Mouse (Mus musculus) spleen, embryonic (tissue): Measurements from ENCODE around the gene Usp29.

Source experiments
- CTCF ChIA-PET: fragments of 350-600 bp; sonication (Branson Sonifier 250); formaldehyde crosslinking; loops from one replicate; lab custom pipeline; 2022; lab: Charles Lee

Usp29 gene

DNA sequence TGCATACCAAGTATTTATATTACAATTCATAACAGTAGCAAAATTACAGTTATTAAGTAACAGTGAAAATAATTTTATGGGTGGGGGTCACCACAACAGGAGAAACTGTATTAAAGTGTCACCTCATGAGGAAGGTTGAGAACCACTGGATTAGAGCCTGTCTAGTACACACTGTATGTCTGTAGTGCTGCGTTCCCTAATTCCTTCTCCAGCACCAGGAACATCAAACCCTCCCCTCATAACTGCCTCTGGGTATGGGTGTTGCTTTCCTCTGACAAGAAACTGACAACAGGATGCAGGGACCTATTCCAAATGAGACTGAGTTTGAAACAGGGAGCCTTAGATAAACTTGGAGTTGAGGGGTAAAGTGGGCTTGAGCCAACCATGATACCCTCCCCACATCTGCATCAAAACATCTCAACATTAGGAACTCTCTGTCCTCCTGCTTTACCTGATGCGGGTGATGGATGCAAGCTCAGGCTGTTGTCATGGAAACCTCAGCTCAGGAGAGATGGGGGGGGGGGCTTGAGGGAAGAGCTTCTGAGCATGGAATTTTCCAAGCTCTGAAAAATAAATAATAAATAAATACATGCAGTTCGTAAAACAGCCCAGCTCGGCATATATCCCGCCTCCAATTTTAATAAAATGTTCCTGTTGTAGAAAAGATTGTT lies 86.5 kb downstream of the Usp29 start:
- CTCF ChIA-PET: no interaction called here

DNA sequence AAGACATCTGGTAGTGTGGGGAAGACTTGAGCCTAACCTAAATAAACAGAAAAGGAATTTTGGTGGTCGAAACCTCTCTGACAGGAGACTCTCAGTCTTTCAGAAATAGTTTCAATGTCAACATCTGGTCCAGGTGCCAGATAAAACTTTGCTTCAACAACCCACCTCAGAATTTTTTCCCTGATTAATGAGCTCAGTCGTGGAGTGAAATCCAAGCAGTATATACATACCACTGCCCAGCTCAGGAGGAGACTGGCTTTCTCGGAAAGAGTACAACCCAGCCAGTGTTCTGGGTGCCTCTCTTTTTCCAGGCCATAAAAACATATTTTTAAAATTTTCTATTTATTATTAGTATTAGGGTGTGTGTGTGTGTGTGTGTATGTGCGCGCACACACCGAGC lies 89.9 kb downstream of the Usp29 start:
- CTCF ChIA-PET: no interaction called here

DNA sequence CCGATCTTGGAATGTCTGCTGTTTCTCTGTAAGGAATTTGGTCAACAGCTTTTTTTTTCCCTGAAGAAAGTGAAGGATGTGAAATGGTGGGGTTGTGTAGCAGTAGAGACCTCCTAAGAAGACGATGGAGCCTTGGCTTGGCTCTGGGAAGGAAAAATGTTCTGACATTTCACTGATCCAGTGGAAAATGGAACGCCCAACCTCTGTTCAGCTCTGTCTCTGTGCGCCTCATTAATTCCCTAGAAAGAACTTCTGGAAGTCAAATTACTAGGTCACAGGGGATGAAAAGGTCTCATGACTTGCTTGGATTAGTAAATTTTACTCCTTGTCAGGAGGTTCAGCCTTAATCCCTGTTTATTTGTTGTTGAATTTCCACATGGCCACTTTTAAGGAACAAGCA lies 92.3 kb downstream of the Usp29 start:
- CTCF ChIA-PET: no interaction called here

DNA sequence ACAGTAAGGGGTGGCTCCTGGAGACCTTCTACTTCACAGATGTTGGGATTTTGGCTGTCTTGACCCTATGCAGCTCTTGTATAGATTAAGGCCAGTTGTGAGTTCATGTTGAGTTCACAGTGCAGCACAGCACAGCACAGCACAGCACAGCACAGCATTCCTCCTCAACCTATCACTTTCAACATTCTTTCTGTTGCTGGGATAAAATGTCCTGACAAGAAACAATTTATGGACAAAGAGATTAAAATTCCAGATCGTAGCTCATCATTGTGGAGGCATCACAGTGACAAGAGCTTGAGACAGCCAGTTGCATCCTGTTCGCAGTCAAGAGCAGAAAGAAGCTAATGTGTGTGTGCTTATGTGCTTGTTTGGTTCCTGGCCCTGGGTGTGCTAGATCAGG lies 93.3 kb downstream of the Usp29 start:
- CTCF ChIA-PET: no interaction called here

DNA sequence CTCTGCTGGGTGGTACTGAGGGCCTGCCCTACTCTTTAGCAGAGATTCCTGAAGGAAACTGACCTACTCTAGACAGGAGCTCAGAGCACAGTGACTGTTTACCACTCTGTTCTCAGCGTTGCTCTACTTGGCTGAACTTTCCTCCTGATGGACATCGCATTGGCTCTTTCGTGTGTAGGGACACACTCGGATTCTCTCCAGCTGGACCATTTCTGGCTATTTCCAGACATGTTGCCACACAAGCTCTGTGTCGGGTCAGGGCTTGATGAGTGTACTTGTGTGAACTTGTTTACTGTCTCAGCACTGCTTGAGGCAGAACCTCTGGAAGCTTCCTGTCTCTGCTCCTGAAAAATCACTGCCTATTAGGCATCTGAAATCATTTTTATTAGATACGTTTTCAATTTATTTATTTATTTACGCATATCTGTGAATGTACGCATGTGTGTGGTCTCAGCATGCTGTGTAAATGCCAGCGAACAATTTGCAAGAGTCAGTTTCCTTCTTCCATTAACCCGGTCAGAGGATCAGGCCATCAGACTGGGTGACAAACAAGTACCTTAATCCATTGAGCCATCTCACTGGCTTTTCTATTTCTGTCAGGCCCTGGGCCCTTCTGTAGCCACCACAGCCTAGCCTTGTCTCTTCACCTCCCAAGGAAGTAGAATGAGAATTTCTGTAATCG lies 95.7 kb downstream of the Usp29 start:
- CTCF ChIA-PET: no interaction called here

DNA sequence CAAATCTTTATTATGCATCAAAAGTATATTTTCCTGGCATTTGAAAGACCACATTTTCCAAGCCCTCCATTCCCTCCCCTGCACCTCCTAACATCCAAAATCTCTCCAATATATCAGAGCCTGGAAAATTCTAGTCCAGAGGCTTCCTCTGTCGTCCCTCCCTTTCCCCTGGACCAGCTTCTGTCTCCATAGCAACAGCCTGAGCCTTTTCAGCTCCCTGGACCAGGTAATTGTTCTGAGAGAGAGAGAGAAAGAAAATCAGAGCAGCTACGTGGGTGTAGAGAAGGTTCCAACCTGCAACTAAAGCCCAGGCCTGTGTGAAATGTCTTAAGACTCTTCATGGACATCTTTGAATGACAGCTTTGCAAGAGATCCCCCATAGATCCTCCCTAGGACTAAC lies 98.8 kb downstream of the Usp29 start:
- CTCF ChIA-PET: no interaction called here

DNA sequence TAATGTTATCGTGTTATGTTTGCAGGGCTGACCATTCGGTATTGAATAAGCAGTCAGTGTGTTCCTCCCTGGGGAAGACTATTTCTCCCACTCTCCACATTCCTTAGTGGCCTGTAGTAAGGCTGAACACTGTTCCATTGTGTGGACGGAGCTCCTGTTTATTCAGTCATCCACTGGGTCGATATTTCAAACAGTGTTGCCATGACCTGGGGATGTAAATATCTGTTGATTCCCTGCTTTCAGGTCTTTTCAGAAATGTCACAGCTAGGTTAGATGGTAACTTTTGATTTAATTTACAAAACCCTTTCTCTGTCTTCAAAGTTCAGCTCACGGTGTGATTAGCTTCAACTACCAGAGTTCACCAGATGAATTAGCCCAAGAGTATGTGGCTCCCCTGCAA lies 104.6 kb downstream of the Usp29 start:
- CTCF ChIA-PET: no interaction called here

DNA sequence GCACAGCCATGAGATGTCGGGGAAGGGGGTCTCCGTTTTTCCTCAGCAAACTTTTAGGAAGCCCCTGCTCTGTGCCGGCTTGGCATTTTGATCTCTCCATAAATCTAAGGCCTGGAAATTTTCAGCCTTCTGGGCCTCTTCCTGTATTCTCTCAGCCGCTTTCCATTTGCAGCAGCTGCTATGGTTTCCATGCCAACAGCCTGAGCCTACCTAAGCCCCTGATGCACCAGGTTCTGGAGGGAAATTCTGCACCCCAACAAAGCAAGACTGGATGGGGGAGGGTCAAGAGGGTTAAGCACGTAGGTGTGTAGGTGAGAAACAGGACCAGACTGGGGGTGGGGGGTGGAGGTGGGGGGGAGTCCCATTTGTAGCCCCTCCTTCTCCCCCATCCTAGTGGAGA lies 105.0 kb downstream of the Usp29 start:
- CTCF ChIA-PET: no interaction called here

DNA sequence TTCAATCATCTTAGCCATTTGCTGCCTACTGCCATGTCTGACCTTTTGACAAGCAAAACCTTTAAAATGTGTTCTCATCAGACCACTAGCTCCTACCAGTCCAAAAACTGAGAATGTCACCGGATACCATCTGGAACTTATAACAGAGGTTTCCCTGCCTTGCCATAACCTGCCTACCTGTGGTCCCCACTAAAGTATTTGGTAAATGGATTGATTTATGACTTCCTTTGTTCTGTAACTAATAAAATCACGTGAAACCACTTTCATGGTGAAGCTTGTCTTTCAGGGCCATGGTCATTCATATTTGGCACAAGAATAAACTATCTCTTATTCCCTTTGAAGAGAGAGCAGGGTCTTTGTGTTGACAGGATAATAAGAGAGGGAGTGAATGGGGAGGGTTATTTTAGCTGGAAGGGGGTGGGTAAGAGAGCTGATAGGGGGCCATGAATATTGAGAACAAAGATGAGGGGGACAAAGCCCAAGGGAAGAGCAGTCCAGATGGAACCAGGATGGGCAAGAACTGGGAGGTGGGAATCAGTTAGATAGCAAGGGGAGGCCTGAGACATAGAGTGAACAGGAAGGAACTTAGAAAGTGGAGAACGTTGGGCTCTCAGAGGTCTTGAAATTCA lies 107.0 kb downstream of the Usp29 start:
- CTCF ChIA-PET: no interaction called here

DNA sequence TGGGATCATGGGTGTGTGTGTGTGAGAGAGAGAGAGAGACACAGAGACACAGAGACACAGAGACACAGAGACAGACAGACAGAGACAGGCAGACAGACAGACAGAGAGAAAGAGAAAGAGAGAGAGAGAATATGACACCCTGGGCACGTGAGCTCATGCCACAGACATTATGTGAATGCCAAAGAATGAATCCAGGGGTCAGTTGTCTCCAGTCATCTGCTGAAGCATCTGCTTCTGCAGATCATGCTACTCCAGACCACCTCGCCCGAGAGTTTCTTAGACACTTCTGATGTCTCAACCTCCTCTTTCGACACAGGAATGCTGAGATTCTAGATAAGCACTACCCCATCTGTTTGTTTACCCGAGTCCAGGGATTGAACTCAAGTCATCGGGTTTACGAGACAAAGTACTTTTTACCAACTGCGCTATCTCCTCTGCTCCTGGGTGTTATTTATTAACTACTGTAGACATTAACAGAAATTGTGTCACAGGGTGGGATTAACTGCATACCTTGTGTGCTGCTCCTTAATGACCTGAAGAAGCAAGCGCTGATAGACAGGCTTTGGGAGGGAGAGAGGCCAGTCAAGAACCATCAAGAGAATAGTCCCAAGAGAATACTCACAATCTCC lies 107.7 kb downstream of the Usp29 start:
- CTCF ChIA-PET: no interaction called here

DNA sequence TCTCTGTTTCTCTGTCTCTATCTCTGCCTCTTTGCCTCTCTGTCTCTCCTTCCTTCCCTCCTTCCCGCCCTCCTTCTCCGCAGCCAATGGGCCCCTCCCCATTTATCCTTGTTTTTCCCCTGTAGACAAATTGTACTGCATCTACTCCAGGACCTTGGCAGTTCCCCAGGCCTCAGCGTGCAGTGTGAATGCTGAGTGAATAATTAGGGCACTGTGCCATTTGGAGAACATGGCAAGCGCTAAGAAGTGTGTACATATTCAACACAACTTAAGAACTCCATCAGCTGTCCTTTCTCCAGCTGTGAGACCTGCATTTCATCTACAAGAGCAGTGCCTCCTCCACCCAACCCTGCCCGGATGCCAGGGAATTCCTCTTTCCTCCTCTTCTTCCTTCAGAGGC lies 110.5 kb downstream of the Usp29 start:
- CTCF ChIA-PET: no interaction called here

DNA sequence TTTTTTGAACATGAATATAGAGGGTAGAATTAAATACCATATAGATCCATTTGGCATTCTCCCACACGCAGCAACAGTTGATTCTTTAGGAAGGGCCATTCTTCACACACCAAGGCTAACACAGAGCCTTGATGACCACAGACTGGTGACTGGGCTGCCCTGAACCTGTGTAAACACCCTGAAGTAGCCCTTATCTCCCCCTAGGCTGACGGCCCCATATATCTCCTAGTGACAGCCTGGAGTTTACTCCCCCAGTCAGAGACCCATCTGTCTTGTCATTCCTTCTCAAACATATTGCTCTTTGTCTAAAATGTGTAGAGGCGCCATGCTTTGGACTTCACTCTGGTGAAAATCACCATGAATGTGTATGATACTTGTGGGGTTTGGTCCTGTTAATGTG lies 119.1 kb downstream of the Usp29 start:
- CTCF ChIA-PET: no interaction called here

DNA sequence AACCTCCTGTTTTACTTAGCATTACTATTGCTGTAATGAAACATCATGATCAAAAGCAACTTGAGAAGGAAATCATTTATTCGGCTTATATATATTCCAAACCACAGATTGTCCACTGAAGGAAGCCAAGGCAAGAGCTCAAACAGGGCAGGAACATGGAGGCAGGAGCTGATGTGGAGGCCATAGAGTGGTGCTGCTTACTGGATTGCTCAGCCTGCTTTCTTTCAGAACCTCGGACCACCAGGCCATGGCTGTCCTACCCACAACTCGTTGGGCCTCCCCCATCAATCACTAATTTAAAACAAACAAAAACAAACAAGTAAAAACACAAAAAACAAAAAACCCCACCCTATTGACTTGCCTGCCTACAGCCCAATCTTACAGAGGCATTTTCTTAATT lies 119.9 kb downstream of the Usp29 start:
- CTCF ChIA-PET: no interaction called here

DNA sequence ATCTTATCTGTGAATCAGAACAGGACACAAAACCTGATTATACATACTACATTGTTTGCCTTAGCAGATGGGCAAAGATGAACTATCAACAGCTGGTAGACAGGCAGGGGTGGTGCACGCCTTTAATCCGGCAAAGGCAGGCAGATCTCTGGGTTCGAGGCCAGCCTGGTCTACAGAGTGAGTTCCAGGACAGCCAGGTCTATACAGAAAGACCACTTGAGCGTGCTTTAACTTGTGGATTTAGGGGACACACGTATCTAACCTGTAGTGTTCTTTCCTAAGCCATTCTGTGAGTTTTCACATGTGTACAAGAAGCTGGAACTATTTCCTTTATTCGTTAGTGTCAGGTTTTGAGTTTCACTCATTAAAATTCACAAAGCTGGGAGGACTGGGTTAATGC lies 120.9 kb downstream of the Usp29 start:
- CTCF ChIA-PET: no interaction called here

DNA sequence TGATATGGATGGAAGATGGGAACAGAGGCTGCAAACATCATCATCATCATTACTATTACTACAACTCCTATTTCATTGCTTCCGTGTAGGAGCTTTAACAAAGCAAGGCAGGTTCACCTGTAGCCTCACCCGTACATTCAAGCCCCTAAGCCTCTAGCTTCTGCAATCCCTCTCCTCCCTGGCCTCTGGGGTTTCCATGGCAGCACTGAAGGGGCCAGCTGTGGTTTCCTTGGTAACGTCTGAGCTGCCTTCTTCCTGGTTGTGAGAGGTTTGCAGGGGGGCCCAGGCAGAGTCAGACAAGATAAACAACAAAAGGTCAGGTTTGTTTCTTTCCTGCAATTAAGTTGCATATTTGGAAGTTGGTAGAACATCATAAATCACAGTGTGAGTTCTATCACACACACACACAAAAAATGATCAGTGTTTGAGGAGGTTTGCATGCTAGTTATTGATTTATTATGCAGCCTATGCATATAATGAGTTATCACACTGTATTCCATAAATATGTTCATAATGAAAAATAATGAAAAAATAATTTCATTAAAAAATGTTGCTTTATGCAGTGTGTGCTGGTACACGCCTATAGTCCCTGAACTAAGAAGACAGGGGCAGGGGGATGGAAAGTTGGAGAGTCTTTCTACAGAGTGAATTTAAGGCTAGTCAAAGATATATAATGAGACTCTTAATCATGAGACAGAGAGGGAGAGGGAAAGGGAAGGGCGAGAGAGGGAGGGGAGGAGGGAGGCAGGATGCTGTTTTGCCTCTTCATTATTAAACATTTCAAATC lies 121.5 kb downstream of the Usp29 start:
- CTCF ChIA-PET: no interaction called here

DNA sequence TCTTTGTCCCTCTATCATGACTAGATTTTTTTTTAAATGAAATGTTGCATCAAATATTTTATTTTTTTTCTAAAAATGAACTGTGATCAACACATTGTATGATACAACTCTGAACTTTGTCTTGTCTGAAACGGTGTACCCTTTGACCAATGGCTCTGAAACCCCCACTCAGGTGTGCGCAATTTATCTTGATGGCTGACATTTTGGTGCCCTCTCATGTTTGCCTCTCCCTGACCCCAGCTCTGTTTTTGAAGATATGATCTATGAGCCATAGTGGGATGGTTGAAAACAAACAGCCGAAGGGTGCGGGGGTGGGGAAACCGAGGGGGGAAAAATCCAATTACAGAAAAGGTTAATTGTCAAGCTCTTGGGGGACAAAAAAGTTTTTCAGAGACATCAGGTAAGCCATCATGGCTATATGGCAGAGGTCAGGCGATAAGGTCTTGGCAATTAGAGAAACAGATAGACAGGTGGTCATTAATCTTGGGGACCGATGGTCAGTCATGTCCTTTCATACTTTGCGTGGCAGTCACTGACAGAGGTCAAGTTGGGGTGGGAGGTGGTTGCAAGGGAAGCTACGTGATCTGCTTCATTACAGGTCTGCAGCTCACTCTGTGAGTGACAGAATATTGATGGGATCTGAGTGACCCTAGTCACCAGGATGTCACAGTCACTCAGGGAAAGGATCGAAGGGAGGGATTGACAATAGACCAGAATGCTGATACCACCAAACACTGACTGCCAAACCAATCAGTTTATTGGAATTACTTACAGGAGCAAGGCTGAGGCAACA lies 125.4 kb downstream of the Usp29 start:
- CTCF ChIA-PET: no interaction called here

DNA sequence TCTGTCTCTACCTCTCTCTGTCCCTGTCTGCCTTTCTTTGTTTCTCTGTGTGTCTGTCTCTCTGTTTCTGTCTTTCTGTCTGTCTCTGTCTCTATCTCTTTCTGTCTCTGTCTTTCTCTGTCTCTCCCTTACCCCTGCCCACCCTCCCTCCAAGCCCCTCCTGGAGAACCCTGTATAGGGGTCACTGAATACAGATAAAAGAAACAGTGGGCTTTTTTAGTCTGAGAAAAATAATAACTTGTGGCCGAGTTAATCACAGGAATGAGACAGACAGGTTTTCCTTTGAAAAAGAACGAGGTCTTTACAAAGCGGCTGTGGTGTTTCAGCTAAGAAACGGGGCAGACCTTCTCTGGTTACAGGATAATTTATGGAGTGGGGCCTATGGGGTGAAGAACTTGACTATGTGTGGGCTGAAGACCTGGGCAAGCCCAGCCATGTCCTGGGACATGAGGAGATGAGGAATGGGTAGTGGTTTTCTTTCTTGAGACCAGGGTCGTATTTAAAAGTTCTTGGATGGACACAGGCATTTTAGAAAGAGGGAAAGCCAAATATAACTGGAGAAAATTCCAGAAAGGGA lies 128.4 kb downstream of the Usp29 start:
- CTCF ChIA-PET: no interaction called here

DNA sequence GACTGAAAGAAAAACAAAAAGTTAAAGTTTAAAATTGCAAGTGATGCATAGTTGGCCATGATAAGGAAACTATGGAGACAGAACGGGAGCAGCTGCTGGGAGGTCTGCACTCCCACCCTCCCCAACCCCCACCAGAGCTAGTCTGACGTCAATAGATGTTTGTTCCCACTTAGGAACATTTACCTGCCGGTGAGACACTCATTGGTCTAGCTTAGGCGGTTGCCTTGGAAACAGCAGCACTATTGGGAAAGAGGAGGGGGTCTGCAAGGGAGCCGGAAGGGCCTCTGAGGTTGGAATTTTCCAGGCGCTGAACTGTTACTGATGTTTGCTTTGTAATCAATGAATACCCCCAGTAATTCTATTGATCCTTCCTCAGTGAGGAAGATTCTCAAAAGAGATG lies 130.3 kb downstream of the Usp29 start:
- CTCF ChIA-PET: no interaction called here

DNA sequence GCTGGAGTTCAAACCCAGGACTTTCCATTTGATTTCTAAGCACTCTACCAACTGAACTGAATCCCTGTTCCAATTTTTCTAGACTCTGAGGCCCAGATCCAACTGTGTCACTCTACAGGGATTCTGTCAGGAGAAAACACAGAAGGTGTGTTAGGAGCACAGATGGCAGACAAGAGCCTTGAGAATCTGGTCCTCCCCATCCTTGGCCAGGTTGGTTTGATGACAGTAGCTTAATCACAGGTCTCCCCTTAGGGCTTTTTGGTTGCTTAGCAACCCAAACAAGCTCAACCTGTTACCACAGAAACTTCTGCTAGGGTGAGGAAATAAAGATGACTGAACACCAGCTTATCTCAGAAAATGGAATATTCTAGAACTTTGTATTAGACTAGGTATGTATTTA lies 136.0 kb downstream of the Usp29 start:
- CTCF ChIA-PET: no interaction called here

DNA sequence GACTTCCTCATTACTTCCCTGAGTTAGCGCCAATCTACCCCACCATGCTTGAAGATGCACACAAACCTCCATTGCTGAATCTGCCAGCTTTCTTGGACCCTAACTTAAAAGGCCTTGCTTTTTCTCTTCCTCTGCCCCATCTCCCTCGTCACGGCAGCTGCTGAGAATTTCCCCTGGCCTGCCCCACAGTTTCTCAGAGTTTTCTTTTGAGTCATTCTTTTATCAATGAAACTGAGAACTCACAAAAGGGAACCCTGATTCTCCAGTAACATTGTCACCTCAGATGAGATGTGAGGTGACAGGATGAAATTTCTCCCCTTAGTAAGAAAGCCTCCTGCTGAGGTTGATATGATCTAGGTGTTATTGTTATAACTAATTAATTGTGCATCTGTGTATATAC lies 138.5 kb downstream of the Usp29 start:
- CTCF ChIA-PET: no interaction called here

DNA sequence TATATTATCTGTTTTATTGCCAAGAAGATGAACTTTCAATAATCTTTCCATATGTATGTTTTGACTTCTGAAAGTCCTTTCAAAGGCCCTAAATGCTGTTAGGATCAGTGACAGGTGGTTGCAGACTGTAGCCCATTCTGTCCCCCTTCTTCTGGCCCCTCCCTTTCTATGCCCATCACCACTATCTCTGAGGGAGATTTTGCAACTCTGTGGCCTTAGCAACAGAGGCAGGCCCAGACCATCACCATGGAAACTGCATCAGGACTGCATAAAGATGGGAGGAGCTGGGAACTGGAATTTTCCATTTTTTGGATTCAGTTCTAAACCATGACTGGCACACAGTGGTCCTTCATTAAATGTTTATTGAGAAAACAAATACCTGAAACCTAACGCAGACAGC lies 139.2 kb downstream of the Usp29 start:
- CTCF ChIA-PET: no interaction called here
